Mouse (Mus musculus) ovary, postnatal 14 days (tissue): ENCODE measurements around the gene Il18.

Experiments used
- DNase-seq: peaks from one replicate; pipeline ENCODE4 v3.0.0; 2022; ENCODE audit warnings: low spot score

Il18 gene

DNA sequence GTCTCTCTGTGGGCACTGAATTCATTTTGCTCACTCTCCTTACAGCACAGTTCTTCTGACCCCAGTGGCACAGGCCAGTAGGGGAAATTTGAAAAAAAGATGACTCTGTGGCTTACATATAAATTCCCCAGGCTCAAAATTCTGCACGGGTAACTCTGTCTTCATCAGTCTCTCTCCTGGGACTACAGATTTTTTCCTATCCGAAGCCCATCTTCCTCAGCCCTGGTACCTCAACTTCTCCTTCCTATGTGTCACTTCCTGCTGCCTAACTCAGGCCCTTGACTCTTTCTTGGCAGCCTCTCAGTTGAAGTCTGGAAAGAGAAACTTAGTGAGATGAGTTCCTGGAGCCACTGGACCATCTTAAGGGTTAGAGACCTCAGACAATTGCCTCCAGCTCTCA is 1.1 kb upstream of the Il18 start:
- no peak for DNase-seq

GRCm38 (mm10) chr9:50555094-50555446 is 443 bp downstream of the Il18 start, which contains the start of gene Bco2:
TSS of gene Bco2 (minus strand) at chr9:50555181.
- no peak for DNase-seq

DNA sequence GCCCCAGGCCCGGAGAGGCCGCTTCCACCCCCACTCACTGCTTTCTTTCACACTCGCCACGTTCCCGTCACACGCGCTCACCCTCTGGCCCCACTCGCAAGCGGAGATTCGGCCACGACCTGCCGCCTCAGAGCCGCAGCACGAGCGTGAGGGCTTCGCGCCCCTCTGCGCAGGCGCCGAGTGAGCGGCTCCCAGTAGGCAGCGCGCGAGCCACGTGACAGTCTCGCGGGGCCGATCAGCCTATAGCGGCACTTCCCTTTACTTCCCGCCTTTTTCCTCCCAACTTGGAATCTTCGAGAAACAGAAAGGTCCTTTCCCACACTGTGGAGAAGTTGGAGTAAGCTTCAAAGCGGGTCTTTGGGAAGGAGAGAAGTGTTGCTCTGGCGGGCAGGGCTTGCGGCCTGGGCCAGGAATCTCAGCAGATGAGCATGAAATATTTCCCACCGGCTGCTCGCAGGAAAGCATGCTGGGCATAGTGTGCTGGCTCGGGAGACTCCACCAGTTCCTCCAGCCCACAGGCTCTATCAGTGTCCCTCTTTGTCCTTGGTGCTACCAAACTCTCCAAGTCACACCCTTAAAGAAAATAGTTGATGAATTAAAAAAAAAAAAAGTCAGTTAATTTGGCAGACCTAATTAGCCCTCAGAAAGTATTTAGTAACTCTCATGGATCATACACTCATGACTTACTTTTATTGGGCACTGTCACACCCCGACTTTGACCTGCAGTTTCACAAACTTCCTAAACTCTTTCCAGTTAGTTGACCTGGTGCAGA is 6.7 kb downstream of the Il18 start, which contains the start of gene Tex12:
Tex12 (minus strand) TSS at position 181 of the 773 bp plus-strand sequence.
- no peak for DNase-seq

DNA sequence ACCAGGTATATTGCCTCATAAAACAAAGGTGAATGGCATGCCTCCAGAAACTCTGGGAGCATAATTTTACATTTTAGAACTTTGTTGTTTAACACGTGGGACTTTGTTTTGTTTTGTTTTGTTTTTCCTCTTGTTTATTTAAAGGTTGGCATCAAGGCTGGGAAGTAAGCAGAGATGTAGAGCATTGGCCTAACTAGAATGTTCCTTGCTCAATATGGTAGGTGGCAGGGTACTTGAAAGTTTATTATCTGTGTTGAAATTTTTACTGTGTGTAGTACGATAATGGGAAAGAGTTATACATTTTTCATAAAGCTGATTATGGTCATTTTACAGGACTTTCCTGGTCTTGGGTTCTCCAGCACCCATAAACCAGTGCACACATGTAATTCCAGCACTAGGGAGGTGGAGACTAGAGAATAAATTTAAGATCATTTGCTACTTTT is 7.3 kb downstream of the Il18 start:
- no peak for DNase-seq

GRCm38 (mm10) chr9:50565173-50565572 is 10.5 kb downstream of the Il18 start:
- peak; percentile 34 for DNase-seq

DNA sequence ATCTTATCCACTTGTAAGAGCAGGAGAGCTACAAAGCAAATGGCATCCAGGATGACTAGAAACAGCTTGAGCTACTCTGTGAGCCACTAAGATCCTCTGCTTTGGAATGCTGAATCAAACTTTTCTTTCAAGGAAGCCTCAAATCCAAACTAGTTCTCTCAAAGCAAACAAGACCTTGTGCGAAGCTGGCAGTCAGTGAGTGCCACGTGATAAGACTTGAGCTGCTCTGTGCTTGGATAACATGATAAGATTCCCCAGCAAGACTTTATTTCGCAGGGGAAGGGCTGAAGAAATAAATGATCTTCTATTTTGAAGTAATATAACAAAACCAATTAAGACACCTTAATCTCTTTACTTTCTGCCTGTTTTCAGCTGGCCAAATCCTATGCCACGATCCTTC is 11.3 kb downstream of the Il18 start:
- no peak for DNase-seq

DNA sequence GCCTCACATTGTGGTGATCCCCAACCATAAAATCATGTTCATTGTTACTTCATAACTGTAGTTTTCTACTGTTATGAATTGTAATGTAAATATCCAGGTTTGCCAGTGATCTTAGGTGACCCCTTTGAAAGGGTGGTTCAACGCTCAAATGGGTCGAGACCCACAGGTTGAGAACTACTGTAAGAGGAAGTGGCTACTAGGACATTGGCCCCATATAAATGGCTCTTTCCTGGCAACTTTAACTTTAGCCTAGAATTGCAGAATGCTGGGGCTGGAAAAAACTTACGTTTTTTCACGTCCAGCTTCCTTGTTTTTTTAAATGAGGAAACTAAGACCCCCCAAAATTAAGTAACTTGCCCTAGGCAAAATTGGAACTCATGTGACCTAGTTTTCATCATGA is 12.7 kb downstream of the Il18 start:
- DNase-seq, result no peak

DNA sequence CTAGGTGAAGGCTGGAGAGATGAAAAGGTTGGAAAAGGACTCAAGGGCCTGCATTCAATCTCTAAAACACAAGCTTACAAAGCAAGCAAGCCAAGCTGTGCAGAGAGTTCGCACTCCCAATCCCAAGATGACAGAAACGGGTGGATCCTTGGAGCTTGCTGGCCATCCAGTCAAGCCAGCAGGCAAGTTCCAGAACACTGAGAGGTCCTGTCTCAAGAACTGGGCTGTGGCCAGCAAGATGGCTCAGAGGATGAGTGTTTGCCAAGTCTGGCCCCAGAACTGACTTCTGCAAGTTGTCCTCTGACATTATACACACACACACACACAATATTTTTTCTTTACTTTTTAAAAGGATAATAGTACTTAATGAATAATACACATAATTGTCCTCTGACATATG is 13.3 kb downstream of the Il18 start:
- no peak for DNase-seq

- DNase-seq, result no peak
Observed at GRCm38 (mm10) chr9:50569599-50570525, 15.2 kb downstream of the Il18 start.

DNA sequence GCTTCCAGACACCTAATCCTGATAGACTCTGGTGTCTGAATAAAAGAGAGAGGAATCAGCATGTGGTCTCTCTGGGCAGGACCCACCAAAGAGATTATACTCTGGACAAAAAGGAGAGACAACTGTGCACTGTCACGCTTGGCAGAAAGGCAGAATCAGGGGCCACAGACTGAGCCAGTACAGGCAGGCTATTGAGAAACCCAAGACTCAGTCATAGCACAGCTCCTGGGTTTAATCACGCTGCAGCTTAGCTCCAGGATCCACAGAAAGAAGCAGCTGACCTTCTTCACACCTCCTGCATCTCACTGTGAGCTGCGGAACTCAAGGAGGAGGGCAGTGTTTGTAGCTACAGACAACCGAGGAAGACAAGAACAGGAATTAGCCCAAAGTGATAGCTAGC is 25.7 kb downstream of the Il18 start:
- no peak for DNase-seq

DNA sequence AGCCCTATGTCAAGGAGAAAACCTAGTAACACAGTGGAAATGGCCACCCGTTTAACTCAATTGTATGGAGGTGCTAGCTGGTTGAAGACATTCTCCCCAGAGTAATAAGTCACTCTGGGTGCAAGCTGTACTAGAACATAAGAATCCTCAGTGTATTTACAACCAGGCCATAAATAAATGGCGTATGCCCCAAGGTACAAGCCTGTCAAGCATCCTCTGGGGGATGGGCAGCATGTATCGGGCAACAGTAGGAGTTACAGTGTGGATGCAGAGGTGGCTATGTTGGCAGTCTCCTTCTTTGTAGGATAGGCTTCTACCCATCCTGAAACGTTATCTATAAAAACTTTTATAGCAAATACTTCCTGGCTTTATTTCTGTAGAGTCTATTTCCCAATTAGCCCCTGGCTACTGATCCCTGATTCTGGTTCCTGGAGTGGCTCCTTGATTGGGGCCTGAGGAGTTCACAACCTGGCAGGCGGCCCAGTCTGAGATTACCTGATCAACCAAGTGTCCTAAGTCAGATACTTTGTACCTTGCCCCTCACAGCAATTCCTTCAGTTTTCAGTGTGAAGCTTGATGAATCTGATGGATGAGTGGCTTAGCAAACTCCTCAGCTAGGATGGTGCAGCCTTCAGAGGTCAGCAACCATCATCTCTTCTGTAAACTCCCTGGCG is 30.7 kb downstream of the Il18 start:
- DNase-seq, result no peak

GRCm38 (mm10) chr9:50586955-50587354 is 32.3 kb downstream of the Il18 start:
- no peak for DNase-seq

DNA sequence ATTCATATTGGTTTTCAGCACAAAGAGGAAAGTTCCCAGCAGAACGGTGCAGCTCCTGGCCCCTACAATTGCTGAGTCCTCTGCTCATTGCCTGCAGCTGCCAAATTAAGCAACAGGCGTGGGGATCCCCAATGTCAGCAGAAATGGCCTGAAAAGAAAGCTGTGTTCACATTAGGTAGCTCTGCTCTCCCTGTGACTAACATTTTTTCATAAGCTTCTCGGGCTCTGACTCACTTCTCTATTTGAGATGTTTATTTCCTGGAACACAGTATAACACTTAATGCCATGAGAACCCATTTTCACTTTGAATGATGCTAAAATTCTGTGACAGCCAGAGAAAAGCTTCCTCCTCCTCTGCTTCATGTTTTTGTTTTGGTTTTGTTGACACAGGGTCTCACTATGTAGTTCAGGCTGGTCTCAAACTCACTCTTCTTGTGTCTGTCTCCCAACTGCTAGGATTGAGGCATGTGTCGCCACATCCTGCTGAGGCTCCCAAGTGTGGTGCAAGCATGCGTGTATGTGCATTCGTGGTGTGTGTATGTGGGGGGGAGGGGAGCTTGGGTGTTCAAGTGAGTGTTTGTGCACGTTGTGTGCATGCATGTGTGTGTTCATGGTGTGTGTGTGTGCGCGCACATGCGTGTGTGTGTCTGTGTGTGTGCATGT is 36.4 kb downstream of the Il18 start:
- DNase-seq, result no peak

- DNase-seq, result no peak
Observed at GRCm38 (mm10) chr9:50592955-50593354, 38.3 kb downstream of the Il18 start.

DNA sequence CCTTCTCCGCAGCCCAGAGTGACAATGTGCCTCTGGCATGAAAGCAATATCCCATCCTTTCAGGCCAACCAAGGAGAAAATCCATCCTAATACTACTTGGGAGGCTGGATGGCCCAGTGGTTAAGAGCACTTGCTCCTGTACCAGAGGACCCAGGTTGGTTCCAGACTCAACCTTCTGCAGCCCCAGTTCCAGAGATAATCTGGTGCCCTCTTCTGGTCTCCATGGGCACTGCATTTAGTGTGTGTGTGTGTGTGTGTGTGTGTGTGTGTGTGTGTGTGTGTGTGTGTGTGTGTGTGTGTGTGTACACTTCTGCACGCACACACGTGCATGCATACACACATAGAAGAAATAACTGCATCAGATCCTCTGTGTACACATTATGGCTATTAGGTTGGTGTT is 38.9 kb downstream of the Il18 start:
- no peak for DNase-seq

DNA sequence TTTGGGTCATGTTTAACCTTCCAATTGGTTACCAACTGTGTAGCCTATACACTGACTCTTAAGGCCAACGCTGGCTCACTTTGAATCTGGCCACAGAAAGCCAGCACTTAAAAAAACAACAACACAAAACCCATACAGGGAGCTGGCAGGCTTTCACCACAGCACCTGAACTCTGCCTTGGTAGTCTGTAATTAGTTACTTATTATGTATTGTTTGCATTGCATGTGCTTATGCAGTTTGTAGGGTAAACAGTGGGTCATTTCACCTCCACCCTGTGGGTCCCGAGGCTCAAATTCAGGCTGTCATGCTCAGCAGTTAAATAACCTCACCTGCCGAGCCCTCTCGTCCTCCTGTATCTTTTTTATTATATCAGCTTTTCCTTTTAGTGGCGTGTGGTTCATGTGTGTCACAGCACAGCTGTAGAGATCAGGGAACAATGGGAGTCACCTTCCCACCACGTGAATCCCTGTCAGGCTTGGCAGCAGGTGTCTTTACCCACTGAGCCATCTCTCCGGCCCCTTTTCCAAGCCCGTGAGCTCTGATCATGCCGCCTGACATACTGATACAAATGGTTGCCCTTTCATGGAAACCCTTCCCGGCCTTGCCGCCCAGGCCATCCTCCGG is 40.3 kb downstream of the Il18 start:
- no peak for DNase-seq

DNA sequence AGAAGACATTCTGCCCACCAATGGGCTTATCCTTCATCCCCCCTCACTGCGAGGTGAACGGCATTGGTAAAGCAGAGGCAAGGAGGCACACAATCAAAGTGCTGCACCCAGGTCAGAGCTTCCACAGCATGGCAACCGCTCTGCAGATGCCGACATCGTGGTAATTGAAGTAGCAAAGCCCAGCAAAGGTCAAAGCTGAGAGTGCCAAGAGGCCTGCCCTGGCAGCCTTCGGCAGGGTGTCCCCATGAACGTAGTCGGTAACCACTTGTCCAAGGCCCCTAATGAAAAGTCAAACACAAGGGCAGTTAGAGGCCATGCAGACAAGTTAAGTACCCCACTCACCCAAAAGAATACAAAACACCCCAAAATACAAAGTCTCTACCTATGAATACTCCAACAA is 42.3 kb downstream of the Il18 start:
- no peak for DNase-seq

- DNase-seq, result no peak
Observed at GRCm38 (mm10) chr9:50601536-50601935, 46.9 kb downstream of the Il18 start.

- DNase-seq, result no peak
Observed at GRCm38 (mm10) chr9:50602055-50602845, 47.6 kb downstream of the Il18 start.

GRCm38 (mm10) chr9:50603189-50603997 is 48.8 kb downstream of the Il18 start, which contains the start of the genes Sdhd and Timm8b:
TSS of gene Sdhd (minus strand) at chr9:50603812.
TSS of gene Timm8b (plus strand) at chr9:50603910.
- peak; percentile 89 for DNase-seq
